14 mouse cellular contexts compared by ENCODE assay signal in genomic region chr12:15603319-15603718, GRCm38 (mm10).
A peak's percentile ranks its signal among the peaks of the same experiment; 100 is the strongest.
DNase-seq lines count a peak whose midpoint lies in the region; ATAC-seq and TF ChIP-seq lines count a peak whose summit lies in the region.
"Had no signal": no experiment of that assay in that cellular context is flagged by ENCODE, and none has a peak within 500 bp of the region (broad histone marks: within the 10 kb centered on the region; RNA-seq: fewer than 3 reads in every experiment).

No protein-coding gene starts in this region.

- H3K4me1 ChIP-seq in lung, embryonic 14.5 days (ENCODE audit: insufficient read depth): no peaks in the 10 kb centered on the region
- 0 out of 2 replicates have a peak, but pooled peaks cover 3% of the 10 kb centered on the region for H3K4me1 ChIP-seq in lung, adult 2 months (ENCODE audit: control insufficient read depth, insufficient read depth, low read length)
- H3K4me1 ChIP-seq in embryonic facial prominence, embryonic 12.5 days: peaks cover 16% of the 10 kb centered on the region
- H3K4me1 ChIP-seq in limb, embryonic 10.5 days: peaks cover 39% of the 10 kb centered on the region
- H3K4me1 ChIP-seq in midbrain, embryonic 16.5 days (ENCODE audit: control insufficient read depth, insufficient read depth, low read length): peaks cover 14% of the 10 kb centered on the region
- H3K4me1 ChIP-seq: megakaryocyte, embryonic 14.5 days had no signal

- no peaks in the 10 kb centered on the region for H3K36me3 ChIP-seq in lung, embryonic 14.5 days (ENCODE audit: insufficient read depth)
- H3K36me3 ChIP-seq in embryonic facial prominence, embryonic 12.5 days: no peaks in the 10 kb centered on the region
- no peaks in the 10 kb centered on the region for H3K36me3 ChIP-seq in limb, embryonic 10.5 days
- H3K36me3 ChIP-seq in midbrain, embryonic 16.5 days (ENCODE audit: control insufficient read depth, insufficient read depth, low read length): no peaks in the 10 kb centered on the region

- WGBS in lung, embryonic 14.5 days: 61% methylated on average over 5 of the region's 5 CpGs
- WGBS in lung, adult 2 months: 75% methylated on average over 5 of the region's 5 CpGs
- 21% methylated on average over 5 of the region's 5 CpGs for WGBS in embryonic facial prominence, embryonic 12.5 days
- WGBS in limb, embryonic 10.5 days: 65% methylated on average over 5 of the region's 5 CpGs
- 36% methylated on average over 5 of the region's 5 CpGs for WGBS in midbrain, embryonic 16.5 days

- TF ChIP-seq POLR2A in lung, adult 2 months (IDR thresholded peaks at IDR 0.05; ENCODE audit: borderline replicate concordance, extremely low read depth, low read depth, low read length): no peak

- no peak for TF ChIP-seq CTCF in lung, embryonic 14.5 days (IDR thresholded peaks at IDR 0.05; ENCODE audit: low read depth)
- no peak for TF ChIP-seq CTCF in lung, adult 2 months (IDR thresholded peaks at IDR 0.05; ENCODE audit: insufficient read depth, low read length)

- peak; percentile 23 for DNase-seq in lung, embryonic 14.5 days
- no peak for DNase-seq in lung, adult 2 months
- peak; percentile 46 for DNase-seq in limb, embryonic 10.5 days (ENCODE audit: low spot score)
- DNase-seq in liver: no peak
- no peak for DNase-seq in ovary, postnatal 36 days (ENCODE audit: low spot score)
- DNase-seq: cerebellum, adult 8-10 months; kidney, postnatal 10 days; lung, adult 18-20 months; thymus, postnatal 4 days had no signal

- no peak overlapping the region for H3K4me2 ChIP-seq in lung, embryonic 14.5 days
- H3K4me2 ChIP-seq in embryonic facial prominence, embryonic 12.5 days (replicated peaks): no peak overlapping the region
- no peak overlapping the region for H3K4me2 ChIP-seq in midbrain, embryonic 16.5 days (ENCODE audit: low read length)

- no peak overlapping the region for H3K9ac ChIP-seq in lung, embryonic 14.5 days
- no peak overlapping the region for H3K9ac ChIP-seq in embryonic facial prominence, embryonic 12.5 days
- no peak overlapping the region for H3K9ac ChIP-seq in midbrain, embryonic 16.5 days (ENCODE audit: low read depth, low read length)

- no peak overlapping the region for H3K27ac ChIP-seq in lung, embryonic 14.5 days (ENCODE audit: low read depth)
- H3K27ac ChIP-seq in embryonic facial prominence, embryonic 12.5 days: peak overlapping the region; percentile 46; the same call in 1 of the 2 replicates
- H3K27ac ChIP-seq in limb, embryonic 10.5 days: peak overlapping the region; percentile 62
- H3K27ac ChIP-seq in midbrain, embryonic 16.5 days (ENCODE audit: low read length): no peak overlapping the region; the same call in 1 of the 2 replicates
- H3K27ac ChIP-seq: left cerebral cortex, adult 2 months had no signal

- no peak overlapping the region for H3K4me3 ChIP-seq in lung, embryonic 14.5 days (ENCODE audit: low read depth, low read length)
- H3K4me3 ChIP-seq in lung, adult 2 months (replicated peaks; ENCODE audit: extremely low read depth, low read depth, low read length): no peak overlapping the region
- H3K4me3 ChIP-seq in embryonic facial prominence, embryonic 12.5 days: no peak overlapping the region
- H3K4me3 ChIP-seq in limb, embryonic 10.5 days: no peak overlapping the region
- no peak overlapping the region for H3K4me3 ChIP-seq in midbrain, embryonic 16.5 days (ENCODE audit: low read depth, low read length)
- H3K4me3 ChIP-seq: left cerebral cortex, adult 2 months; megakaryocyte, embryonic 14.5 days had no signal

- no peak for ATAC-seq in lung, embryonic 14.5 days (ENCODE audit: insufficient read depth)
- ATAC-seq in embryonic facial prominence, embryonic 12.5 days (ENCODE audit: insufficient number of reproducible peaks, insufficient read depth, low FRiP score, low TSS enrichment): no peak
- peak; percentile 84 for ATAC-seq in midbrain, embryonic 16.5 days
- ATAC-seq in monocyte, adult 5-6 weeks (replicated peaks; ENCODE audit: insufficient number of reproducible peaks, low FRiP score, low TSS enrichment, poor library complexity, severe bottlenecking): no peak

- H3K27me3 ChIP-seq in lung, embryonic 14.5 days (ENCODE audit: insufficient read depth, low read length): no peaks in the 10 kb centered on the region
- H3K27me3 ChIP-seq in embryonic facial prominence, embryonic 12.5 days: no peaks in the 10 kb centered on the region
- no peaks in the 10 kb centered on the region for H3K27me3 ChIP-seq in limb, embryonic 10.5 days (ENCODE audit: low read depth, poor library complexity, severe bottlenecking)
- H3K27me3 ChIP-seq in midbrain, embryonic 16.5 days (ENCODE audit: control insufficient read depth, insufficient read depth, low read depth, low read length): no peaks in the 10 kb centered on the region

- H3K9me3 ChIP-seq in lung, embryonic 14.5 days (ENCODE audit: low read depth, low read length): no peaks in the 10 kb centered on the region
- H3K9me3 ChIP-seq in embryonic facial prominence, embryonic 12.5 days: no peaks in the 10 kb centered on the region
- no peaks in the 10 kb centered on the region for H3K9me3 ChIP-seq in limb, embryonic 10.5 days (replicated peaks)
- H3K9me3 ChIP-seq in midbrain, embryonic 16.5 days (replicated peaks; ENCODE audit: control insufficient read depth, low read length, poor library complexity, severe bottlenecking): no peaks in the 10 kb centered on the region
- H3K9me3 ChIP-seq: megakaryocyte, embryonic 14.5 days had no signal

Comparison
In these comparisons a context has a peak if more than half of its experiments do, and no peak if none do; other contexts are left out.
1. DNase-seq: peak in lung, embryonic 14.5 days (single experiment) and limb, embryonic 10.5 days (single experiment); none in lung, adult 2 months (single experiment), liver (single experiment) and ovary, postnatal 36 days (single experiment).
2. H3K27ac ChIP-seq: peak in embryonic facial prominence, embryonic 12.5 days (single experiment) and limb, embryonic 10.5 days (single experiment); none in lung, embryonic 14.5 days (single experiment) and midbrain, embryonic 16.5 days (single experiment).